8 mouse cellular contexts compared by ENCODE assay signal in genomic region chr10:88146187-88146586, GRCm38 (mm10). TPM values are rescaled to one million over a fixed set of nuclear protein-coding genes. Genes with fewer than 3 reads are reported as not detected.
A peak's percentile ranks its signal among the peaks of the same experiment; 100 is the strongest.
DNase-seq lines count a peak whose midpoint lies in the region; ATAC-seq and TF ChIP-seq lines count a peak whose summit lies in the region.

No protein-coding gene starts in this region.

- peak overlapping the region; percentile 83 for H3K4me2 ChIP-seq in heart, embryonic 16.5 days (ENCODE audit: low read depth, low read length)
- peak overlapping the region; percentile 72 for H3K4me2 ChIP-seq in hindbrain, embryonic 11.5 days (replicated peaks; ENCODE audit: low read depth, low read length)
- peak overlapping the region; percentile 58 for H3K4me2 ChIP-seq in midbrain, embryonic 11.5 days

- peak overlapping the region; percentile 68 for H3K4me3 ChIP-seq in heart, embryonic 16.5 days (ENCODE audit: low read length)
- peak overlapping the region; percentile 88 for H3K4me3 ChIP-seq in bone marrow, adult 2 months (replicated peaks; ENCODE audit: control insufficient read depth, low read depth, low read length)
- H3K4me3 ChIP-seq in hindbrain, embryonic 11.5 days (ENCODE audit: low read depth, low read length) = peak overlapping the region; percentile 82
- H3K4me3 ChIP-seq in midbrain, embryonic 11.5 days (ENCODE audit: low read depth, low read length) = peak overlapping the region; percentile 86

- 19% methylated on average over 7 of the region's 7 CpGs for WGBS in heart, embryonic 16.5 days
- whole genome bisulfite sequencing in bone marrow, adult 2 months = 21% methylated on average over 7 of the region's 7 CpGs
- WGBS in hindbrain, embryonic 11.5 days = 24% methylated on average over 7 of the region's 7 CpGs
- WGBS in midbrain, embryonic 11.5 days = 24% methylated on average over 7 of the region's 7 CpGs

- peak overlapping the region; percentile 76 for H3K9ac ChIP-seq in heart, embryonic 16.5 days (ENCODE audit: low read length)
- H3K9ac ChIP-seq in hindbrain, embryonic 11.5 days (ENCODE audit: low read depth, low read length) = peak overlapping the region; percentile 84
- H3K9ac ChIP-seq in midbrain, embryonic 11.5 days (ENCODE audit: low read length) = peak overlapping the region; percentile 82

- no peak for ATAC-seq in heart, embryonic 16.5 days (replicated peaks; ENCODE audit: extremely low read depth, insufficient read depth, low FRiP score)
- ATAC-seq in hindbrain, embryonic 11.5 days (ENCODE audit: low FRiP score) = no peak
- ATAC-seq in midbrain, embryonic 11.5 days (ENCODE audit: low FRiP score) = no peak

- no peaks in the 10 kb centered on the region for H3K9me3 ChIP-seq in heart, embryonic 16.5 days (replicated peaks; ENCODE audit: control insufficient read depth, low read length)
- H3K9me3 ChIP-seq in hindbrain, embryonic 11.5 days (ENCODE audit: control insufficient read depth, low read length) = no peaks in the 10 kb centered on the region
- no peaks in the 10 kb centered on the region for H3K9me3 ChIP-seq in midbrain, embryonic 11.5 days (ENCODE audit: control insufficient read depth, low read length)

- H3K4me1 ChIP-seq in heart, embryonic 16.5 days (ENCODE audit: control insufficient read depth, insufficient read depth, low read length) = peaks cover 14% of the 10 kb centered on the region
- peaks cover 2% of the 10 kb centered on the region; the same call in 1 of the 2 replicates for H3K4me1 ChIP-seq in bone marrow, adult 2 months (ENCODE audit: control insufficient read depth, insufficient read depth, low read length)
- peaks cover 3% of the 10 kb centered on the region; the same call in 1 of the 2 replicates for H3K4me1 ChIP-seq in hindbrain, embryonic 11.5 days (replicated peaks; ENCODE audit: control insufficient read depth, insufficient read depth, low read length)
- H3K4me1 ChIP-seq in midbrain, embryonic 11.5 days (ENCODE audit: control insufficient read depth, insufficient read depth, low read length) = peaks cover 11% of the 10 kb centered on the region

- H3K27ac ChIP-seq in heart, embryonic 16.5 days (ENCODE audit: low read length) = peak overlapping the region; percentile 19; the same call in 1 of the 2 replicates
- H3K27ac ChIP-seq in bone marrow, adult 2 months (ENCODE audit: control insufficient read depth, insufficient read depth, low read depth, low read length, poor library complexity) = peak overlapping the region; percentile 20; the same call in 1 of the 2 replicates
- H3K27ac ChIP-seq in hindbrain, embryonic 11.5 days (ENCODE audit: low read depth, low read length) = no peak overlapping the region
- H3K27ac ChIP-seq in midbrain, embryonic 11.5 days (ENCODE audit: low read depth, low read length) = no peak overlapping the region

- intact Hi-C loops in heart, postnatal 14 days (cut with DNase I) = no loop called here

- peaks cover 13% of the 10 kb centered on the region for H3K36me3 ChIP-seq in heart, embryonic 16.5 days (ENCODE audit: control insufficient read depth, insufficient read depth)
- H3K36me3 ChIP-seq in hindbrain, embryonic 11.5 days (ENCODE audit: control insufficient read depth, insufficient read depth, low read length) = no peaks in the 10 kb centered on the region
- H3K36me3 ChIP-seq in midbrain, embryonic 11.5 days (ENCODE audit: control insufficient read depth, insufficient read depth, low read length) = no peaks in the 10 kb centered on the region

- H3K27me3 ChIP-seq in heart, embryonic 16.5 days (ENCODE audit: control insufficient read depth, insufficient read depth, low read length) = no peaks in the 10 kb centered on the region
- H3K27me3 ChIP-seq in hindbrain, embryonic 11.5 days (ENCODE audit: control insufficient read depth, insufficient read depth, low read length) = no peaks in the 10 kb centered on the region
- no peaks in the 10 kb centered on the region for H3K27me3 ChIP-seq in midbrain, embryonic 11.5 days (ENCODE audit: control insufficient read depth, insufficient read depth, low read length)

- TF ChIP-seq POLR2A in bone marrow, adult 2 months (IDR thresholded peaks at IDR 0.05; ENCODE audit: borderline replicate concordance, control insufficient read depth, low read depth, low read length) = no peak

- no peak for DNase-seq in heart, postnatal 14 days
- DNase-seq in hindbrain, embryonic 11.5 days (ENCODE audit: low spot score) = no peak
- peak; percentile 87 for DNase-seq in midbrain, embryonic 11.5 days (ENCODE audit: low spot score, missing footprints)
- no peak for DNase-seq in right cerebral cortex, postnatal 10 days (ENCODE audit: low spot score in 2 of 2)
- DNase-seq in right cerebral cortex, postnatal 4 days = no peak
- DNase-seq in kidney, postnatal 4 days = no peak

- no peak for TF ChIP-seq CTCF in bone marrow, adult 2 months (IDR thresholded peaks at IDR 0.05; ENCODE audit: control insufficient read depth, insufficient read depth, low read length)

RNA-seq across cellular contexts. Expression of gene Parpbp, which starts 0.6 kb away (rescaled TPM):
- polyA plus RNA-seq in heart, embryonic 16.5 days (2015; fragmentation: Nextera tagmentation; extraction: Ambion mirVana) = 9.4 and 12.0 TPM in 2 replicates
- 1 to 10 TPM; 1.0 to 2.5 TPM for total RNA-seq in heart, postnatal 14 days (2021)
- 5.6 and 9.2 TPM in 2 replicates for polyA plus RNA-seq in bone marrow, adult 2 months (2011; ENCODE audit: insufficient read depth, insufficient read length, low replicate concordance, missing spikeins)
- polyA plus RNA-seq in hindbrain, embryonic 11.5 days (2014; fragmentation: Nextera tagmentation; extraction: Ambion mirVana) = 12.8 and 14.3 TPM in 2 replicates
- 13.9 and 15.9 TPM in 2 replicates for polyA plus RNA-seq in midbrain, embryonic 11.5 days (2014; fragmentation: Nextera tagmentation; extraction: Ambion mirVana)

RNA-seq across cellular contexts. Expression of gene Nup37, which starts 0.6 kb away (rescaled TPM):
- 33.5 and 37.0 TPM in 2 replicates for polyA plus RNA-seq in heart, embryonic 16.5 days (2015; fragmentation: Nextera tagmentation; extraction: Ambion mirVana)
- 1 to 10 TPM; 7.0 to 7.2 TPM for total RNA-seq in heart, postnatal 14 days (2021)
- 5.9 and 24.0 TPM in 2 replicates for polyA plus RNA-seq in bone marrow, adult 2 months (2011; ENCODE audit: insufficient read depth, insufficient read length, low replicate concordance, missing spikeins)
- polyA plus RNA-seq in hindbrain, embryonic 11.5 days (2014; fragmentation: Nextera tagmentation; extraction: Ambion mirVana) = 91.5 and 93.8 TPM in 2 replicates
- 101 and 113 TPM in 2 replicates for polyA plus RNA-seq in midbrain, embryonic 11.5 days (2014; fragmentation: Nextera tagmentation; extraction: Ambion mirVana)

RNA-seq across cellular contexts. Expression of gene Washc3, which starts 54.7 kb away (rescaled TPM):
- 45.9 and 47.5 TPM in 2 replicates for polyA plus RNA-seq in heart, embryonic 16.5 days (2015; fragmentation: Nextera tagmentation; extraction: Ambion mirVana)
- total RNA-seq in heart, postnatal 14 days (2021) = 10 to 100 TPM; 25.0 to 28.1 TPM
- polyA plus RNA-seq in bone marrow, adult 2 months (2011; ENCODE audit: insufficient read depth, insufficient read length, low replicate concordance, missing spikeins) = 10.6 and 23.3 TPM in 2 replicates
- 46.0 and 46.1 TPM in 2 replicates for polyA plus RNA-seq in hindbrain, embryonic 11.5 days (2014; fragmentation: Nextera tagmentation; extraction: Ambion mirVana)
- 48.1 and 51.7 TPM in 2 replicates for polyA plus RNA-seq in midbrain, embryonic 11.5 days (2014; fragmentation: Nextera tagmentation; extraction: Ambion mirVana)

RNA-seq across cellular contexts. Expression of gene Pmch, which starts 55.3 kb away (rescaled TPM):
- polyA plus RNA-seq in heart, embryonic 16.5 days (2015; fragmentation: Nextera tagmentation; extraction: Ambion mirVana) = 0.33 TPM in 1 of 2 replicates, not detected in the other
- not detected for total RNA-seq in heart, postnatal 14 days (2021)
- polyA plus RNA-seq in bone marrow, adult 2 months (2011; ENCODE audit: insufficient read depth, insufficient read length, low replicate concordance, missing spikeins) = not detected in 2 replicates
- polyA plus RNA-seq in hindbrain, embryonic 11.5 days (2014; fragmentation: Nextera tagmentation; extraction: Ambion mirVana) = 1.0 and 1.5 TPM in 2 replicates
- 0.36 and 1.2 TPM in 2 replicates for polyA plus RNA-seq in midbrain, embryonic 11.5 days (2014; fragmentation: Nextera tagmentation; extraction: Ambion mirVana)

Comparison
In these comparisons a context has a peak if more than half of its experiments do, and no peak if none do; other contexts are left out.
1. H3K27ac ChIP-seq: peak in heart, embryonic 16.5 days (single experiment) and bone marrow, adult 2 months (single experiment); none in hindbrain, embryonic 11.5 days (single experiment) and midbrain, embryonic 11.5 days (single experiment).
2. Peak in every context shown above with its lines, with median percentiles within 50 percentile points of each other: H3K4me2 ChIP-seq, H3K4me3 ChIP-seq and H3K9ac ChIP-seq.